Mouse (Mus musculus) olfactory bulb, adult 2 months (tissue): ENCODE results near the gene Emx1. TPM values are rescaled to one million over a fixed set of nuclear protein-coding genes. Genes with fewer than 3 reads are reported as not detected.

Experiments used
- H3K27ac ChIP-seq: fragments of 200-500 bp; 2 replicates; pipeline ENCODE4 v1.5.1; 2012; ENCODE audit warnings: low read depth, low read length; ENCODE audit not compliant: insufficient read depth
- H3K4me1 ChIP-seq: fragments of 200-500 bp; 2 replicates; pipeline ENCODE4 v1.6.1; 2012; ENCODE audit warnings: low read length; ENCODE audit not compliant: control insufficient read depth, insufficient read depth
- H3K4me3 ChIP-seq: fragments of 200-500 bp; 2 replicates; pipeline ENCODE4 v1.5.1; 2012; ENCODE audit warnings: mild to moderate bottlenecking, low read depth, low read length, moderate library complexity; ENCODE audit not compliant: insufficient read depth
- CTCF ChIP-seq: fragments of 200-500 bp; IDR thresholded peaks from 2 replicates; pipeline ENCODE4 v1.5.1; 2012; ENCODE audit warnings: low read depth, mild to moderate bottlenecking, low read length, moderate library complexity; ENCODE audit not compliant: insufficient read depth
- POLR2A ChIP-seq: fragments of 200-500 bp; IDR thresholded peaks from 2 replicates; pipeline ENCODE4 v1.6.1; 2012; ENCODE audit warnings: mild to moderate bottlenecking, low read depth, low read length, moderate library complexity; ENCODE audit not compliant: insufficient read depth
- WGBS: fragments of 180-500 bp; shearing (Covaris S2); methylation state at CpG from one replicate; pipeline ENCODE4 v1.1.7; 2018; 5-methylcytosine and 5-hydroxymethylcytosine counted together
- polyA plus RNA-seq: library from polyadenylated mRNA; stranded (reverse); fragments of >200 nt; gene quantifications from 2 replicates; pipeline ENCODE4 v1.2.4, GENCODE M21; 2012; ENCODE audit warnings: low replicate concordance; ENCODE audit not compliant: missing spikeins, insufficient read depth, insufficient read length

Emx1 gene
- polyA plus RNA-seq, 1 experiment: not detected

- 62% methylated on average over 15 of the region's 15 CpGs for WGBS
- TF ChIP-seq CTCF (no peak), POLR2A (no peak)
- Histone ChIP-seq H3K4me3 (no peak overlapping the region), H3K4me1 (peaks cover 14% of the 10 kb centered on the region), H3K27ac (no peak overlapping the region)
These were observed 19.7 kb downstream of the Emx1 start for GRCm38 (mm10) chr6:85206939-85207285.

DNA sequence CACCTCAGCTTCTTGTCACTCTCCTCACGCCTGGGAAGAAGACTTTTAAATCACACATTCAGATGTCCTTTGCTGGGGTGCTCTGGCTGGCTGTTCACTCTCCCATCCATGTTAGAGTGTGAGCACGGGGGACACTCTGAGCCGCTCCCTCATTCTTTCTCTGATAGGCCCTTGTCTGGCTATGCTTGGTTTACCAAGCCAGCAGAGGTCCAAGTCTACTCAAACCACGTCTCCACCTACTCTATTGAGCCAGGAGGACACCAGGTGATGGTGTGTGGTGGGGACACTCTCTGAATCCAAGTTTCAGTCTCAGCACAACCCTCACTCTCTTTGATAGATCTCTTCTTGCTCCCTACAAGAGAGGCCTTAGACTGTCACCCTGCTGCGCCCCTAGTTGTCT lies 20.1 kb downstream of the Emx1 start:
- TF ChIP-seq CTCF: no peak
- 89% methylated on average over 5 of the region's 5 CpGs for WGBS
- Histone ChIP-seq H3K4me1 (peaks cover 14% of the 10 kb centered on the region), H3K27ac (no peak overlapping the region), H3K4me3 (no peak overlapping the region)

DNA sequence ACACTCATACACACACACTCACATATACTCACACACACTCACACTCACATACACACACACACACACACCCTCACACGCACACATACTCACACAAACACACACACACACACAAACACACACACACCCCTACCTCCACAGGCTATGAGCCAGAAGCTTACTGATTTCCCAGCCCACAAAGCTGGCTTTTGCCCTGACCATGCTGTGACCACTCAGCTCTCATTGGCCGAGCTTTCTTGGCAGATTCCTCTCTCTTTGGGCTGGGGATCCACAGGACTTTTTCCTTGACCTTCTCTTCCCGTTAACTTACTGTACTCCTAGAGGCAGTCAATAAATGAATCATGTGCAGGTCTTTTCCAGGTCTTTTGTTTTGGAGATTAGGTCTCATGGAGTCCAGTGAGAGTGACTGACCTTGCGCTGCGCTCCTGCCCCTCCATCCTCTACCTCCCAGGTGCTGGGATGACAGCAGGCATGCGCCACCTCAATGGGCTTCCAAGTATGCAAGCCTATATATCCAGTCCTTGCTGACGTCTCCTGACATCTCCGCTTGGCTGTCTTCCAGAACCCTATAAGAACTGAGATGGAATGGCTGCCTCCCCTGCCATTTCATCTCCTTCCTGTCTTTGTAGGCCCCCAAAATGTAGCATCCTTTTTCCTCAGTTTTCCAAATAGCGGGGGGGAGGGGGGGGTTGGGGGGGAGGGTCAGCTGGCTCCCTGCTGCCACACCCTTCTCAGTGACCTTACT lies 22.2 kb downstream of the Emx1 start:
- Histone ChIP-seq H3K4me3 (no peak overlapping the region), H3K27ac (no peak overlapping the region), H3K4me1 (peaks cover 14% of the 10 kb centered on the region)
- TF ChIP-seq CTCF (no peak), POLR2A (no peak)
- WGBS: 81% methylated on average over 9 of the region's 9 CpGs

DNA sequence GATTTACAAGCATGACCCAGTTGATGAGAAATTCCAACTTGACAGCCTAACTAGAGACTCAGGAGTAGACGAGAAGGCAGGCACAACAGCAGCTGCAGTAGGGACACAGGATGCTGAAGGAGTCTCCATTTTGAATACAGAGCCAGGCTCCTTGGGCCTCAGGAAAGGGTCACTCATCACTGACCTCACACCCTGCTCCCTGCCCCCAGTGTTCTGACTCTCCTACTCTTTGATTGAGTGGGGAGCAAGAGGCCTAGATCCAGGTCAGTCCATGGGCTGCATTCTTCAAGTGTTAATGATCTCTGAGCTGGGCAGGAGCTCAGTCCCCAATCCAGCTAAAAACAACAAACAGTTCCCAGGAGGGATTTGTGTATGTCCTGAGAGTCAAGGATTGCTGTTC lies 23.4 kb downstream of the Emx1 start:
- Histone ChIP-seq H3K4me1 (peaks cover 14% of the 10 kb centered on the region), H3K27ac (no peak overlapping the region), H3K4me3 (no peak overlapping the region)
- 67% methylated on average over 1 of the region's 1 CpGs for WGBS
- TF ChIP-seq CTCF (no peak), POLR2A (no peak)

DNA sequence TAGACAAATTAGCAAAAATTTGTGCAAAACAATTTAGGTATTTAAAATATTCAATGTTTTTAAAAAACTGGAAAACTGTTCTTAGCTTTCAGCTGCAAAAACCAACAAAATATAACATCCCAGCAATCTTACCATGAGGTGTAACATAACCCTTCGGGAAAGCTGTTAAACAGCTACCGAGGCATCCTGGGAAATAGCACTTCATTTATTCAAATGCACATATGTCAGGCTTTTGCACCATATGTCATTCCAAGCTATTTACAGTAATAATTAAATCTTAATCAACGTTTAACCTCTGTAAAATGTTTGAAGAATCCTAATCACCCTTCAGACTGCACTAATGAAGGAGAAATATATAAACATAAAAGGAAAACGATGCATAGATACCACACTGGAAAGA lies 31.0 kb downstream of the Emx1 start:
- Histone ChIP-seq H3K27ac (no peak overlapping the region), H3K4me3 (no peak overlapping the region), H3K4me1 (peaks cover 9% of the 10 kb centered on the region; the same call in 1 of the 2 replicates)
- TF ChIP-seq POLR2A: no peak
- TF ChIP-seq CTCF: no peak
- 81% methylated on average over 4 of the region's 4 CpGs for WGBS

DNA sequence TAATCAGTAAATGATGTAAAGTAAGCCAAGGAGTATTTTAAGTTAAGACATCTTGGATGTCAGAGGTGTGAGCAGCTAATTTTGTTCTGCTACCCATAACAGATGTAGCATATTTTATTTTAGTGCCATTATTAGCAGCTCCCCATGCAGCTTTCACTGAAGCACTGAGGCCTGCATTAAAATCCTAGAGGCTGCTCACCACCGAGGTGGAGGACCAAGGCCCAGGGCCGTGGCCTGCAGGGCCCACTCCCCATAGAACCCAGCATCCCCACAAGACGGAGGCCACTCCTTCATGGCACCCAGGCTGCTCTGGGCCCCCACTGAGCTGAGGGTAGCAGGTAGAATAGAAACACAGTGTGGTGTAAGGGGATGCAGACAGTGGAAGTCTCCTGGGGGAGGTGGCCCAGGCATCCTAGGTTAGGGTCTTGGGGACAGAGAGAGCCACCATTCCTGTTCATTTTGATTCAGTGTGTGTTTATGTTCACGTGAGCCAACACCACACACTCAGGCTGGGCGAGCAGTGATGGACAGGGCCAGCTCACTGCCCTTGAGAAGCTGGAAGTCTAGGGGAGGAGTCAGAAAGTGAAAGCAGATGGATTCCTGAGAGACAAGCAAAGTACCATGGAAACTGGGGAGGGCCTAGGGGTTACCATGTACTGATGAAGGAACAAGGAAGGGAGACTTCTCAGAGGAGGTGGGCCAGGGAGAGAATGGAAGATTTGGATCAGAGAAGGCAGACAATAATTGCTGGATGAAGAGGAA lies 31.6 kb downstream of the Emx1 start:
- H3K4me1 ChIP-seq: peaks cover 13% of the 10 kb centered on the region; the same call in 1 of the 2 replicates
- H3K27ac ChIP-seq: no peak overlapping the region
- 74% methylated on average over 5 of the region's 5 CpGs for WGBS

GRCm38 (mm10) chr6:85219706-85220105 lies 32.5 kb downstream of the Emx1 start:
- WGBS: 95% methylated on average over 11 of the region's 11 CpGs
- H3K27ac ChIP-seq: no peak overlapping the region

More for the DNA sequence above, 31.6 kb downstream of the Emx1 start:
- H3K4me3 ChIP-seq: no peak overlapping the region
- TF ChIP-seq POLR2A (no peak), CTCF (no peak)

DNA sequence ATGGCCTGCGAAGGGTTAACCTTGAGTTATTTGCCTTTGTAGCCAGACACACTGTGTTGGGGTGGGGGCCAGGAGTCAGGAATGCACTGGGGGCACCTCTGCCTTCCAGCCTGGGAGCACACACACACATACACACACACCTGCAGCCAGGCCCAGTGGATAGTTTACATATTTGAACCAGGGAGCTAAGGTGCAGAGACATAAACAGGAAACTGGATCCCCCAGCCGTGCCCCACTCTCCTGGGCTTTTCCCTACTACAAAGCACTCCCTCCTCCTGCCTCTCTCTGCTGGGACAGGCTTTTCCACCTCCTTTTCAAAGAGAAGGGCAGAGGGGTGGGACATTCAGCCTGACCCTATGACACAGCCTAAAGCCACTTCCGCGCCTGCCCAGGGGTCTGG lies 33.7 kb downstream of the Emx1 start:
- H3K4me1 ChIP-seq: peaks cover 14% of the 10 kb centered on the region; the same call in 1 of the 2 replicates
- no peak overlapping the region for H3K27ac ChIP-seq
- no peak for TF ChIP-seq CTCF
- TF ChIP-seq POLR2A: no peak
- WGBS: 90% methylated on average over 4 of the region's 4 CpGs
- no peak overlapping the region for H3K4me3 ChIP-seq

More at GRCm38 (mm10) chr6:85219706-85220105, 32.5 kb downstream of the Emx1 start:
- Histone ChIP-seq H3K4me3 (no peak overlapping the region), H3K4me1 (peaks cover 14% of the 10 kb centered on the region; the same call in 1 of the 2 replicates)
- TF ChIP-seq POLR2A: no peak
- TF ChIP-seq CTCF: no peak

- TF ChIP-seq POLR2A (no peak), CTCF (no peak)
- 93% methylated on average over 10 of the region's 10 CpGs for WGBS
These were observed 35.3 kb downstream of the Emx1 start for GRCm38 (mm10) chr6:85222551-85222950.

More at GRCm38 (mm10) chr6:85222551-85222950, 35.3 kb downstream of the Emx1 start:
- peaks cover 14% of the 10 kb centered on the region; the same call in 1 of the 2 replicates for H3K4me1 ChIP-seq
- H3K4me3 ChIP-seq: no peak overlapping the region
- H3K27ac ChIP-seq: no peak overlapping the region
